Mouse (Mus musculus): ENCODE data around the gene Cd4. TPM values are rescaled to one million over a fixed set of nuclear protein-coding genes. Genes with fewer than 3 reads are reported as not detected.

Gene Cd4
- polyA plus RNA-seq, 1 experiment from 2014 or later: 0.28 TPM

DNA sequence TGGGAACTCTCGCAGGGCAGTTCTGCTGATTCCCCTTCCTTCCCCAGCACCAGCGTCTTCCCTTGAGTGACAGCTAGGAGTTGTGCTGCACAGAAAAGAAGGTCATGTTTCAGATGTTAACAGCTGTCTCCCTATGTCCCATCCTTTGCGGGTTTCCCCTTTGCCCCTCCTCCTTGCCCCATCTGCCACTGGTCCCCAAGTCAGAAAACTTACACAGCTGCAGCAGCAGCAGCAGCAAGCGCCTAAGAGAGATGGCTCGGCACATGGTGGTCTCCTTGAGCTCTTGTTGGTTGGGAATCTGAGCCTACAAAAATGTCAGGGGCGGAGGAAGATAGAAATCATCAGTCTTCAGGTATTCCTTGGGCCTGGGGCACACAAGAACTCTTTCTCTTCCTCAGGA is 8.6 kb downstream of the Cd4 start:
- no peaks in the 10 kb centered on the region for H3K27me3 ChIP-seq (ENCODE audit: insufficient read depth, low read length)
- no peaks in the 10 kb centered on the region for H3K36me3 ChIP-seq (ENCODE audit: insufficient read depth, low read length)
- no peak for TF ChIP-seq CTCF (IDR thresholded peaks at IDR 0.05; ENCODE audit: low read depth)
- no peak overlapping the region for H3K9ac ChIP-seq (ENCODE audit: low read depth, low read length)
- H3K27ac ChIP-seq: no peak overlapping the region
- DNase-seq (ENCODE audit: low spot score) (no peak), ATAC-seq (replicated peaks; ENCODE audit: low FRiP score, low read depth) (no peak)
- H3K9me3 ChIP-seq (replicated peaks; ENCODE audit: low read length): no peaks in the 10 kb centered on the region
- no peak overlapping the region for H3K4me3 ChIP-seq (replicated peaks; ENCODE audit: low read depth, low read length)
- no peaks in the 10 kb centered on the region for H3K4me1 ChIP-seq (replicated peaks; ENCODE audit: insufficient read depth, low read length)
- no peak overlapping the region for H3K4me2 ChIP-seq (ENCODE audit: low read length)
- 46% methylated on average over 6 of the region's 6 CpGs for WGBS

DNA sequence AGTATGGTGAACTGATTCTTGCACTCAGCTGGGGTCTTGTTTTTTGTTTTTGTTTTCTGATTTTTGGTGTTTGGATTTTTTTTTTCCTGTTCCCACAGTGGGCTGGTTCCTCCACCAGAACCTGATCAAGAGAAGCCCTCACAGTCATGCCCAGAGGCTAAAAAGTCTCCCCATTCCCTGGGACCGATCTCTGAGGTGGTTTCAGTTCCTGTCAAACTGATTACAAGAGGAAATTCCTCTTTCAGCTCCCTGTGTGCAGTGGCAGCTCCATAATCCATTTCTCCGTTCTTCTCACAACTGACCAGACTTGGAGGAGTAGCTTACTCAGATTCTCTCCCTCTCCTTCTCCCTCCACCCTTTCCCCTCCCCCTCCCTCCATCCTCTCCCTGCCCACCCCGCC is 13.7 kb downstream of the Cd4 start:
- Histone ChIP-seq H3K27me3 (ENCODE audit: insufficient read depth, low read length) (no peaks in the 10 kb centered on the region), H3K4me2 (ENCODE audit: low read length) (no peak overlapping the region), H3K36me3 (ENCODE audit: insufficient read depth, low read length) (no peaks in the 10 kb centered on the region), H3K9me3 (replicated peaks; ENCODE audit: low read length) (no peaks in the 10 kb centered on the region), H3K4me3 (replicated peaks; ENCODE audit: low read depth, low read length) (no peak overlapping the region), H3K4me1 (replicated peaks; ENCODE audit: insufficient read depth, low read length) (no peaks in the 10 kb centered on the region), H3K9ac (ENCODE audit: low read depth, low read length) (no peak overlapping the region), H3K27ac (no peak overlapping the region)
- ATAC-seq (replicated peaks; ENCODE audit: low FRiP score, low read depth) (no peak), DNase-seq (ENCODE audit: low spot score) (no peak)
- WGBS: 36% methylated on average over 2 of the region's 3 CpGs
- no peak for TF ChIP-seq CTCF (IDR thresholded peaks at IDR 0.05; ENCODE audit: low read depth)

GRCm38 (mm10) chr6:124866560-124866959 is 21.5 kb downstream of the Cd4 start:
- 59% methylated on average over 6 of the region's 7 CpGs for WGBS
- DNase-seq (ENCODE audit: low spot score) (no peak), ATAC-seq (replicated peaks; ENCODE audit: low FRiP score, low read depth) (no peak)
- Histone ChIP-seq H3K4me3 (replicated peaks; ENCODE audit: low read depth, low read length) (no peak overlapping the region), H3K4me2 (ENCODE audit: low read length) (no peak overlapping the region), H3K36me3 (ENCODE audit: insufficient read depth, low read length) (no peaks in the 10 kb centered on the region), H3K9me3 (replicated peaks; ENCODE audit: low read length) (no peaks in the 10 kb centered on the region), H3K9ac (ENCODE audit: low read depth, low read length) (no peak overlapping the region), H3K27me3 (ENCODE audit: insufficient read depth, low read length) (0 out of 2 replicates have a peak, but pooled peaks cover 3% of the 10 kb centered on the region), H3K27ac (no peak overlapping the region), H3K4me1 (replicated peaks; ENCODE audit: insufficient read depth, low read length) (peaks cover 7% of the 10 kb centered on the region)
- TF ChIP-seq CTCF (IDR thresholded peaks at IDR 0.05; ENCODE audit: low read depth): no peak

DNA sequence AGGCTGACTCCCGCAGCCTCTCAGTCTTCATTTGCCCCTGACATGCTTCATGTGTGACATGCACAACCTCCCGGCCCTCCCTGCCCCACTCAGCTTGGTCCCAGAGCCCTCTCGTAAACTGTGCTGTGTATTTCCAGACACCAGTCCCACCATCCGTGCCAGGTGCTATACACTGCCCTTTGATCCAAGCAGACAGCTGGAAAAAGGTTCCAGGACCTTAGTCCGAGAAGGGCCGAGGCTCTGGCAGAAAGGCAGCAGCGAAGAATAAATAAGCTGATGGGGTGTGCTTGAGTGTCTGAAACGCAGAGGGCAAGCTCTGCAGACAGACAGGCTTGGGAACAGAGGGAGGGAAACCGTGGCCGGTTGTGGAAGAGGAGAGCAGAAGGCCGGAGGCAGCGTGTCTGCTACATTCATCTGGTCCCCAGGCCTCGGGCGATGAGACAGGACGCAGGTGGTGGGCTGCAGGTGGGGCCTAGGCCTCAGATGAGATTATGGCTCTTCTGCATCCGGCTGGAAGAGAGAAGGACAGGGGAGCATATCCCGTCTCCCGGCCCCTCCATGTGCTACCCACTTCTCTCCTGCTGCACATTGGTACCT is 22.2 kb downstream of the Cd4 start:
- ATAC-seq (replicated peaks; ENCODE audit: low FRiP score, low read depth) (no peak), DNase-seq (ENCODE audit: low spot score) (no peak)
- Histone ChIP-seq H3K4me2 (ENCODE audit: low read length) (no peak overlapping the region), H3K9me3 (replicated peaks; ENCODE audit: low read length) (no peaks in the 10 kb centered on the region), H3K4me3 (replicated peaks; ENCODE audit: low read depth, low read length) (no peak overlapping the region), H3K9ac (ENCODE audit: low read depth, low read length) (no peak overlapping the region), H3K27me3 (ENCODE audit: insufficient read depth, low read length) (0 out of 2 replicates have a peak, but pooled peaks cover 3% of the 10 kb centered on the region), H3K4me1 (replicated peaks; ENCODE audit: insufficient read depth, low read length) (peaks cover 7% of the 10 kb centered on the region), H3K36me3 (ENCODE audit: insufficient read depth, low read length) (no peaks in the 10 kb centered on the region), H3K27ac (no peak overlapping the region)
- TF ChIP-seq CTCF (IDR thresholded peaks at IDR 0.05; ENCODE audit: low read depth): no peak
- WGBS: 51% methylated on average over 18 of the region's 18 CpGs

DNA sequence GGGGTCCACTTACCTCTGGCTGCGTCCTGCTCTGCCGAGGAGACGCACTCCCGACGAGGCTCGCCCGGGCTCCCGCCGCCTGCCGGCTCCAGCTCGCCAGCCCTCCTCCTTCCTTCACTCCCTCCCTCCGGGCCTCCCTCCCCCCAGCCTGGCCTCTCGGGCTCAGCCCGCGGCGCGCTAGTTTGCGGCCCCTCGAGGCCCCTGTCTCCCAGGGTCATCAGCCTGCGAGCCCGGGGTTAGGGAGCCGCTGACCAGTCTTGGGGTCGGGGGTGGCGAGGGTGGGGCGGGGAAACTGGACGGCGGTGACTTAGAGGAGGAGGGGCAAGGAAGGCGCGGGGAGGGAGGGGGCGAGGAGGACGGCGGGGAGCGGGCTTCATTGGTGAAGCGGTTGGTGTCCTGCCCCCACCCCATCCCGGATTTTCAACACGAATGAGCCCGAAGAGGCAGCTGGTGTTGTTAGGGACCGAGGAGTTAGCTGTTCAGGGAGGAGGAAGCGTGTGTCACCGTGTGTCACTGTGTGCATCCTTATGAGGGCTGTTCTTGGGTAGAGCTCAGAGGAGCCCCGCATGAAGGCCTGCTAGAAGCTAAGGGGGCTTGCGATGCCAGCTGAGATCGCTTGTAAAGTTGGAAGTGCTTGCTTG is 24.2 kb downstream of the Cd4 start, which contains the start of gene Gpr162:
Gene Gpr162, minus strand, starts transcription at position 326 of the 641 bp plus-strand sequence.
- Histone ChIP-seq H3K36me3 (ENCODE audit: insufficient read depth, low read length) (no peaks in the 10 kb centered on the region), H3K4me1 (replicated peaks; ENCODE audit: insufficient read depth, low read length) (peaks cover 7% of the 10 kb centered on the region), H3K9me3 (replicated peaks; ENCODE audit: low read length) (no peaks in the 10 kb centered on the region), H3K4me3 (replicated peaks; ENCODE audit: low read depth, low read length) (peak within 1 kb of the TSS; percentile 38), H3K27me3 (ENCODE audit: insufficient read depth, low read length) (0 out of 2 replicates have a peak, but pooled peaks cover 3% of the 10 kb centered on the region), H3K4me2 (ENCODE audit: low read length) (peak within 1 kb of the TSS; percentile 71), H3K27ac (no peak within 1 kb of the TSS), H3K9ac (ENCODE audit: low read depth, low read length) (peak within 1 kb of the TSS; percentile 55)
- ATAC-seq (replicated peaks; ENCODE audit: low FRiP score, low read depth) (peak; percentile 41), DNase-seq (ENCODE audit: low spot score) (peak; percentile 76)
- 1% methylated on average over 34 of the region's 43 CpGs for WGBS
- TF ChIP-seq CTCF (IDR thresholded peaks at IDR 0.05; ENCODE audit: low read depth): peak; percentile 12; the same call in 1 of the 2 replicates

- peak overlapping the region; percentile 71 for H3K4me2 ChIP-seq (ENCODE audit: low read length)
- H3K9ac ChIP-seq (ENCODE audit: low read depth, low read length): peak overlapping the region; percentile 55
- ATAC-seq (replicated peaks; ENCODE audit: low FRiP score, low read depth) (peak; percentile 14; the same call in 1 of the 2 replicates), DNase-seq (ENCODE audit: low spot score) (peak; percentile 25)
- no peaks in the 10 kb centered on the region for H3K36me3 ChIP-seq (ENCODE audit: insufficient read depth, low read length)
- H3K4me1 ChIP-seq (replicated peaks; ENCODE audit: insufficient read depth, low read length): peaks cover 7% of the 10 kb centered on the region
- peak overlapping the region; percentile 38 for H3K4me3 ChIP-seq (replicated peaks; ENCODE audit: low read depth, low read length)
- 0 out of 2 replicates have a peak, but pooled peaks cover 3% of the 10 kb centered on the region for H3K27me3 ChIP-seq (ENCODE audit: insufficient read depth, low read length)
- WGBS: under 1% methylated on average over 10 of the region's 16 CpGs
- H3K9me3 ChIP-seq (replicated peaks; ENCODE audit: low read length): no peaks in the 10 kb centered on the region
- no peak overlapping the region for H3K27ac ChIP-seq
- TF ChIP-seq CTCF (IDR thresholded peaks at IDR 0.05; ENCODE audit: low read depth): 0 out of 2 replicates have a peak, but pooled peaks have one; percentile 10
These were observed 24.8 kb downstream of the Cd4 start for GRCm38 (mm10) chr6:124863125-124863657.
